Mouse (Mus musculus) CH12.LX (cell line): ENCODE results near the gene Gjb4.

Source experiments
- CTCF ChIP-seq, 2 experiments: IDR thresholded peaks in 1 of 2; conservative IDR thresholded peaks in 1 of 2; 2 replicates each; pipeline ENCODE4 v1.5.1; 2011 to 2012; ENCODE audit warnings: low read depth in 2 of 2, low read length in 2 of 2, improper control_type of control experiment in 1 of 2, inconsistent platforms in 1 of 2, mild to moderate bottlenecking in 1 of 2, moderate library complexity in 1 of 2
- E2F4 ChIP-seq: IDR thresholded peaks from 2 replicates; pipeline ENCODE4 v1.6.1; 2011; ENCODE audit warnings: low read depth, low read length, improper control_type of control experiment; ENCODE audit not compliant: insufficient replicate concordance
- MXI1 ChIP-seq: IDR thresholded peaks from 2 replicates; pipeline ENCODE4 v1.6.1; 2011; ENCODE audit warnings: mild to moderate bottlenecking, low read depth, low read length, improper control_type of control experiment
- NRF1 ChIP-seq: IDR thresholded peaks from 2 replicates; pipeline ENCODE4 v1.6.1; 2014; ENCODE audit warnings: low read depth, mild to moderate bottlenecking, inconsistent platforms, low read length, improper control_type of control experiment, moderate library complexity
- POLR2AphosphoS2 ChIP-seq: IDR thresholded peaks from 2 replicates; pipeline ENCODE4 v1.6.1; 2011; ENCODE audit warnings: low read depth, low read length, improper control_type of control experiment
- TCF12 ChIP-seq: IDR thresholded peaks from 2 replicates; pipeline ENCODE4 v1.6.1; 2014; ENCODE audit warnings: low read depth, mild to moderate bottlenecking, inconsistent platforms, low read length, improper control_type of control experiment
- ZNF384 ChIP-seq: IDR thresholded peaks from 2 replicates; pipeline ENCODE4 v1.6.1; 2012; ENCODE audit warnings: low read depth, low read length, improper control_type of control experiment, inconsistent platforms

DNA sequence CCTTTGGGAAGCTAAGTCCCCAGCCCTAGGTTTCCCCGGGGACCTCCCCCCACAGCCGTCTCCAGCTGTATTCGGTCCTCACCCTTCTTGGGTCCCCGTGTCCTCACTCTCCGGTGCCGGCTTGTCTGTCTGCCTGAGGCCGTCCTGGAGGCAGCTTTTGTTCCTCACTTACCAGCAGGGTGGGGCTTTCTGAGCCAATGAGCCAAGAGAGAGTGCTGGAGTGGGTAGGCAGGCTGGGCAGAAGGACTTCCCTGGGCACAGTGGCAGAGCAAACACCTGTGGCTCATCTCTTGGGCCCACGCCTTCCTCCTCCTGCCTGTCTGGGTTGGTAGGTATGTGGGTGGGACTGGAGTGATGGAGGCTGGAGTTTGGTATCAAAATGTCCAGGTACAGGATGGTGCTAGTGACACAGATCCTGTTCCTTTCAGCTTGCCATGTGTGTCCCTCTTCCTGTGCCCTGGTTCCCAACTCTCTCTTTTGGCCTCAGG, at the start of gene Gjb4:
- no peak for TF ChIP-seq CTCF (conservative IDR thresholded peaks at IDR 0.05 in 1 of 2, IDR thresholded peaks at IDR 0.05 in 1 of 2; ENCODE audit: low read depth in 2 of 2, low read length in 2 of 2)
- no peak for TF ChIP-seq E2F4
- TF ChIP-seq ZNF384: no peak
- no peak for TF ChIP-seq NRF1
- TF ChIP-seq MXI1: no peak
- no peak for TF ChIP-seq TCF12
- no peak for TF ChIP-seq POLR2AphosphoS2
